Mouse (Mus musculus): ENCODE measurements around the gene Mucl2. TPM values are rescaled to one million over a fixed set of nuclear protein-coding genes. Genes with fewer than 3 reads are reported as not detected.
"Not testable (repeated sequence)": the region's sequence is repeated elsewhere in the genome, so short reads cannot be mapped to it uniquely, and the experiment has no call there.

The Mucl2 gene
- total RNA-seq (2012; rRNA removed) = not detected in 2 replicates

GRCm38 (mm10) chr15:103899212-103899611, at the start of gene Mucl2:
TSS of gene Mucl2 (minus strand) at chr15:103899312.
- H3K27ac ChIP-seq (ENCODE audit: insufficient read depth, low read depth, low read length, poor library complexity, severe bottlenecking) = no peak within 1 kb of the TSS
- TF ChIP-seq CHD2 (IDR thresholded peaks at IDR 0.05; ENCODE audit: low read depth, low read length) (no peak), MAFK (IDR thresholded peaks at IDR 0.05; ENCODE audit: insufficient read depth, low read depth, low read length) (no peak), ZC3H11A (IDR thresholded peaks at IDR 0.05; ENCODE audit: borderline replicate concordance, low read depth, low read length) (no peak), ZNF384 (IDR thresholded peaks at IDR 0.05; ENCODE audit: low read depth, low read length) (no peak), HCFC1 (IDR thresholded peaks at IDR 0.05; ENCODE audit: borderline replicate concordance, insufficient read depth, low read length) (no peak)
- in situ Hi-C loops (cut with MboI; ENCODE audit: low sequenced_read_pairs in 2 of 2, unreplicated experiment in 2 of 2) = no loop called here
- H3K36me3 ChIP-seq (ENCODE audit: control insufficient read depth, insufficient read depth, low read length, poor library complexity, severe bottlenecking) = no peaks in the 10 kb centered on the region
- H3K4me1 ChIP-seq (ENCODE audit: control insufficient read depth in 2 of 2, insufficient read depth in 2 of 2, low read length in 2 of 2, poor library complexity in 1 of 2) = no peaks in the 10 kb centered on the region
- no peak within 1 kb of the TSS for H3K9ac ChIP-seq (ENCODE audit: insufficient read depth, low read depth, low read length, poor library complexity, severe bottlenecking)
- H3K9me3 ChIP-seq (ENCODE audit: control insufficient read depth, insufficient read depth, low read depth, low read length) = no peaks in the 10 kb centered on the region
- H3K4me3 ChIP-seq (ENCODE audit: insufficient read depth in 1 of 2, low read depth in 1 of 2, low read length in 2 of 2, poor library complexity in 1 of 2, severe bottlenecking in 1 of 2) = no peak within 1 kb of the TSS
- DNase-seq (ENCODE audit: low read depth, low spot score) = no peak

GRCm38 (mm10) chr15:103913061-103913460, 13.9 kb upstream of the Mucl2 start:
- H3K9me3 ChIP-seq (ENCODE audit: control insufficient read depth, insufficient read depth, low read depth, low read length); H3K4me3 ChIP-seq (ENCODE audit: insufficient read depth in 1 of 2, low read depth in 1 of 2, low read length in 2 of 2, poor library complexity in 1 of 2, severe bottlenecking in 1 of 2); H3K4me1 ChIP-seq (ENCODE audit: control insufficient read depth in 2 of 2, insufficient read depth in 2 of 2, low read length in 2 of 2, poor library complexity in 1 of 2); in situ Hi-C loops (cut with MboI; ENCODE audit: low sequenced_read_pairs in 2 of 2, unreplicated experiment in 2 of 2); H3K36me3 ChIP-seq (ENCODE audit: control insufficient read depth, insufficient read depth, low read length, poor library complexity, severe bottlenecking); H3K9ac ChIP-seq (ENCODE audit: insufficient read depth, low read depth, low read length, poor library complexity, severe bottlenecking); H3K27ac ChIP-seq (ENCODE audit: insufficient read depth, low read depth, low read length, poor library complexity, severe bottlenecking); DNase-seq (ENCODE audit: low read depth, low spot score): not testable (repeated sequence)

Other genes with a start within 250 kb of the Mucl2 start
- not detected in 2 replicates for gene Mucl1, start 143.8 kb downstream of the Mucl2 start, total RNA-seq (2012; rRNA removed)

Data from ES-E14 (cell line).